Mouse (Mus musculus) c-Kit-positive CD71-positive TER-119-negative erythroid progenitor cells, embryonic 14.5 days (primary cell): ENCODE measurements around the gene Rabggta.
A peak's percentile ranks its signal among the peaks of the same experiment; 100 is the strongest.
"Not testable (repeated sequence)": the region's sequence is repeated elsewhere in the genome, so short reads cannot be mapped to it uniquely, and the experiment has no call there.

Experiments used
- DNase-seq: peaks from one replicate; pipeline ENCODE4 v3.0.0-alpha.2; 2013; ENCODE audit warnings: low read depth

Rabggta gene

GRCm38 (mm10) chr14:55721700-55722437 lies at the start of gene Rabggta:
Gene Rabggta, minus strand, starts transcription at chr14:55722263.
- peak; percentile 92 for DNase-seq

DNA sequence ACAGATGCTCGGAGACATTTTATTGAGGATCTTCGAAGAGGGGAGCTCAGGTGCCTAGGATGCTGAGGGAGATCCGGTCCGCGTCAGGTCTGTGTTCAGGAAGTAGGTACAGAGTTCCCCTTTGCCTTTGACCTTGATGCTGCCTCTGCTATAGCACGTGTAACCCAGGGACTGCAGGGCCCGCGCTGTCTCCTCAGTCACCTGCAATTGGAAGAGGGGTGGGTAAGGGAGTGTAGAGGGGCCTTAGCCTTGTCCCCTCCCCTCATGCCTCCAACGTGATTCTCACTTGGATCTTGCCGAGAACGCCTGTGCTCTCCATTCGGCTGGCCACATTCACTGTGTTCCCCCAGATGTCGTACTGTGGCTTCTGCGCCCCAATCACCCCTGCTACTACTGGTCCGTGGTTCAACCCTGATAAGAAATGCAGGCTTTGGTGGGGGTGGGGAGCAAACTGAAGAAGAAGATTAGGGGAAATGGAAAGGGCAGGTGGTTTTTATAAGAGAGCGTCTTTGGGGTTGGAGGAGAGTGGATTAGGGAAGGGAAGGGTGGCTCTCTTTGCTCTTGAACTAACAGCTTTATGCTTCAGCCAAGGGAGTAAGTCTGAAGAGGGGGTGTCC lies 47.1 kb upstream of the Rabggta start:
- peak; percentile 54 for DNase-seq

DNA sequence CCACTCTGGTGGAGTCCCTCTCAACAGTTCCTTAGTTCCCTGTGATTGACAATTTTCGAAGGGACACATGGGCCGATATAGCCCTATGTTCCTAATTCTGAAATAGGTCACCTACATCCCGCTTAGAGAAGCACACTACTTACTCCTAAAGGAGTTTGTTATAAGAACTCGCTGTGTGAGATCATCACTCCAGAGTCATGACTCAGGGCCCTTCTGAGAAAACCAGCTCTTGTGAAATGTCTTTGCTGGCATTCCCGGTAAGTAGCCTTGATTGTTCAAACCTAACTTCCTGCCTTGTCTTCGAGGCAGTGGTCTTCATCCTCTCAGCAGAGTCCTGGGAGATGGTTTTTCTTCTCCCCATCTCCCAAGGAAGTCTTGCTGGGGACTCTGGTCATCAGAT lies 46.5 kb upstream of the Rabggta start:
- DNase-seq: no peak

DNA sequence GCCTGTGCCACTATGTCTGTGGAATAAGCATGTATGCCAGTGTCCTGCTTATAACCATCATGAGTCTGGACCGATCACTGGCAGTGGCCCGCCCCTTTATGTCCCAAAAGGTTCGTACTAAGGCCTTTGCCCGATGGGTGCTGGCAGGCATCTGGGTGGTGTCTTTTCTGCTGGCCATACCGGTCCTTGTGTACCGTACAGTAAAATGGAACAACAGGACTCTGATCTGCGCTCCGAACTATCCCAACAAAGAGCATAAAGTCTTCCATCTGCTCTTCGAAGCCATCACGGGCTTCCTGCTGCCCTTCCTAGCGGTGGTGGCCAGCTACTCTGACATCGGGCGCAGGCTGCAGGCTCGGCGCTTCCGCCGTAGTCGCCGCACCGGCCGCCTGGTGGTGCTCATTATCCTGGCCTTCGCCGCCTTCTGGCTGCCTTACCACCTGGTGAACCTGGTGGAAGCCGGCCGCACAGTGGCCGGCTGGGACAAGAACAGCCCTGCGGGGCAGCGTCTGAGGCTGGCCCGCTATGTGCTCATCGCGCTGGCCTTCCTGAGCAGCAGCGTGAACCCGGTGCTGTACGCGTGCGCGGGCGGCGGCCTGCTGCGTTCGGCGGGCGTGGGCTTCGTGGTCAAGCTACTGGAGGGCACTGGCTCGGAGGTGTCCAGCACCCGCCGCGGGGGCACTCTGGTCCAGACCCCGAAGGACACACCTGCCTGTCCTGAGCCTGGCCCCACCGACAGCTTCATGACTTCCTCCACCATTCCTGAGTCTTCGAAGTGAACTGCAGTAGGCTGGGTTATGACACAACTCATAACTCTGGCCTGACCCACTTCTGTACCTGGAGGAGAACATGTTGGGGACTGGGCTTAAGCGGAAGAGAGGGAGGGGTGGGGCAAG lies 45.7 kb upstream of the Rabggta start:
- no peak for DNase-seq

DNA sequence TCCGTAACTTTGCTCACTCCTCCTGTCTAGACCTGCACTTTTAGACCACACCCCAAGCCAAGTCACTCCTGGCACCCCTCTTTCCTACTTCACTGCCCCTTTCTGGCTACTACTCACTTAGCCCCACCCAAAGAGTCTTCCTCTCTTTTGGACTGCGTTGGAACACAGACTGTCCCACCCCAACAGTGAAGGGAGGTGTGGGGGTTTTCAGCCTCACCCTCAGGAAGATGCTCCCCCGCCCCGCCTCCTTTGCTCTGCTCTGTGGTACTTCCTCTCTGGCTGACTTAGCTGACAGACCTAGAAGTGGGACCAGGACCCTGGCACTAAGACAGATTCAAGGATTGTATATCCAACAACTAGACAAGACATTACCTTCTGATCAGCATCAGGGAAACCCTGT lies 43.6 kb upstream of the Rabggta start, which contains the start of gene Ltb4r1:
Gene Ltb4r1 (plus strand): TSS at position 267 of the 400 bp plus-strand sequence.
- DNase-seq: no peak

GRCm38 (mm10) chr14:55763166-55763565 lies 41.1 kb upstream of the Rabggta start:
- DNase-seq: no peak

- DNase-seq: no peak
These were observed 40.1 kb upstream of the Rabggta start for GRCm38 (mm10) chr14:55762001-55762821.

DNA sequence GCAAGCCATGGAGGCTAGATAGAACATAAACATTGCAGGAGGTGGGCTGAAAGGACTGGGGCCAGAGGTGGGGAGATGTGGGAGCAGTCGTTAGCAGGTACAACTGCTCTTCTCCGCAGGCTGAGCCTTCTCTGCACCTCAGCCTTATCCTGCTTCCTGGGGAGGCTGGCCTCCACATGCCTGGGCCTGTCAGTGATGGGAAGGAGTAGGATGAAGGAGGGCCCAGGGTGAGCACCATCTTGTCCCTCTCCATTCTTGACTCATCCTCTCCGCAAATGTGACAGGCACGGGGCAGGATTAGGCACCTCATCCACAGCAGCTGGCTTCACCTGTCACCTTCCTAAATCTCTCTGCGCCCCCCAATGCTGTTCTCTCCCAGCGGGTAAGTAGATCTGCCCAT lies 39.1 kb upstream of the Rabggta start, which contains the start of gene Ltb4r2:
Gene Ltb4r2 (plus strand): TSS at position 266 of the 400 bp plus-strand sequence.
- DNase-seq: no peak

- not testable (repeated sequence) for DNase-seq
These were observed 38.1 kb upstream of the Rabggta start for GRCm38 (mm10) chr14:55760156-55760555.

- DNase-seq: peak; percentile 62
These were observed 36.3 kb upstream of the Rabggta start, which contains the start of gene Cideb for GRCm38 (mm10) chr14:55758363-55758784. Gene Cideb, minus strand, starts transcription at chr14:55758458.

DNA sequence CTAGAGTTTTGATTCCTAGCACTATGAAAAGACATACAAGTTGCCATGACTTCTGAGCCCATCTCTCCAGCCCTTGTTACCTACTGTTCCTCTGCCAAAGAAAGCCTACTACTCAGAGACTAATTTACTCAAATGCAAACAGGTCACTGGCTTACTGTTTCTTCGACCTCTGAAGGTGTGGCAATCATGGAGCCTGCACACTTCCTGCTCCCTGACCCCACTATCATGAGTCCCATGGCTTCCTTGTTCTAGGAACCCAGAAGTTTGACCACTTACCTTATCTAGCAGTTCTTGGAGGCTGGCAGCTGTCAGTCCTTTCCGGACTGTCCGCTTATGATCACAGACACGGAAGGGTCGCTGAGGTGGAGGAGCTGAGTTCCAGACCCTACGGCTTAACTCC lies 35.5 kb upstream of the Rabggta start:
- no peak for DNase-seq

- no peak for DNase-seq
These were observed 25.2 kb upstream of the Rabggta start for GRCm38 (mm10) chr14:55747051-55747847.

- DNase-seq: no peak
These were observed 23.8 kb upstream of the Rabggta start for GRCm38 (mm10) chr14:55745861-55746237.

DNA sequence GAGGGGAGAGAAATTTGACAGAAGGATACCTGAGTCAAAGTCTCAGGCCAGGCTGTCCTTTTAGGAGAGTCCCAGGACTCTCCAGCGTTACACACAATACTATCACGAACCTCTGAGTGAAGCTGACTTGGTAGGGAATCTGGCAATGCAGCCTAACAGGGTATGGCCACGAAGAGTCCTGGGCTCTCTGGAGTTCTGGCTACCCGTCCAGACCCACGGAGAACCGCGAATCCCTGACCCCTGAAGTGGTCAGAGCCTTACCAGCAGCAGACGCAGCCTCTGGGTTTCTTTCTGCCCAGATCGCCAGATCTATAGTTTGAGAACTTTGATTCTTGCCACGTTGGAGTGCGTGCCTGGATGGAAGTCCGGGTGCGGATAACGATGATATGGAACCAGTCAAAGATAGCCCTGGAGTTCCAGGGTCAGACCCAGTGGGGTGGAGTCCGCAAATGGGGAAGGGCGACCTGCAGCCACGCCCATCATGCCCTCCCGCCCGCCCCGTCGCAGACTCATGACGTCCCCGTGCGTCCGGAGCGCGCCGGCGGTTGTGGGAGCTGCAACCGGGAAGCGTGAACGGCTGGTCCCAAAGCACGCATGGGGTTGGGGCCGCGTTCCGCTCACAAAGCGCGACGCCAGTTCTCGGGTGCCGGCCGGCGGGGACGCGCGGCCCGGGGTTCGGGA lies 23.3 kb upstream of the Rabggta start, which contains the start of the genes Dhrs1 and Nop9:
Gene Dhrs1 (minus strand): TSS at position 511 of the 681 bp plus-strand sequence.
Gene Nop9 (plus strand): TSS at position 514 of the 681 bp plus-strand sequence.
- DNase-seq: no peak

- DNase-seq: peak; percentile 83
These were observed 21.6 kb upstream of the Rabggta start for GRCm38 (mm10) chr14:55743711-55744110.

DNA sequence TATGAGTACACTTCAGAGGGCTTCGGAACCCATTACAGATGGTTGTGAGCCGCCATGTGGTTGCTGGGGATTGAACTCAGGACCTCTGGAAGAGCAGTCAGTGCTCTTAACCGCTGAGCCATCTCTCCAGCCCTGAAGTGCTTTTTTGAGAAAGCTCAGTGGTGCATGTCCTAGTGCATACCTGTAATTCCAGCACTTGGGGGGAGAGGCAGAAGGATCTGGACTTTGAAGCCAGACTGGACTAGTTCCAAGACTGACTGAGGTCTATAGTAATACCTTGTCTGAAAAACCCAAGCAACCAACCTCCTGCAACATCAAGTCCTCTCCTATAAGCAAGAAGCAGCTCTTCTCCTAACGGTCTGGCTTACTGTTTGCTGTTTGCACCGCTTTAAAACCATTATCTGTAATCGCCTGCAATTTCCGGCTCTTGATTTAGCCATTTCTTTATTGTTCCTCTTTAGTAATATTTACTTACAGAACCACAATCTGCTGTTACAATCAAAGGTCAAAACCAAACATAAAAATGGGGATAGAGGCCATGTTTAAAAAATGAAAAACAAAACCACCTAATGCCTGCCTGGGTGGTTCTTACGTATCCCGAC lies 15.1 kb upstream of the Rabggta start:
- DNase-seq: no peak

- DNase-seq: no peak
These were observed 13.7 kb upstream of the Rabggta start for GRCm38 (mm10) chr14:55735758-55736157.

GRCm38 (mm10) chr14:55735334-55735733 lies 13.3 kb upstream of the Rabggta start:
- no peak for DNase-seq

DNA sequence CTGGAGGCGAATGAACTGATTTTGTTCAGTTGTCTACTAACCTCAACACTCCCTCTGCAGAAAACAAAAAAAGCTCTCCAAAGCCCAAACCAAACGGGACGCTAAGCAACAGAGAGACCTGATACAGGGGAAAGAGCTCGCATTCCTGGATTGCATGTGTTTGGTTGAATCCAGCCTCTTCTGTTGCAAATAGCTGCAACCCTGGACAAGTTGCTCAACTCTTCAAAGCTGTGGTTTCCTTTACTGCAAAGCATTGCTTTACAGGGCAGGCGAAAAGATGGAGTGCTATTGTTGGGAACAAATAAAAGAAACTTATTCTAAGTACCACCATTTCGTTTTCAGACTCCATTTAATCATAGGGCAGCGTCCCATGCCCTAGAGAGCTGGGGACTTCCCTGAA lies 12.8 kb upstream of the Rabggta start:
- no peak for DNase-seq
